Mouse (Mus musculus): ENCODE results near the gene Spint1. TPM values are rescaled to one million over a fixed set of nuclear protein-coding genes. Genes with fewer than 3 reads are reported as not detected.

The Spint1 gene
- total RNA-seq, 2 experiments from 2014 or later: 1.6 to 2.1 TPM

- DNase-seq (ENCODE audit: low spot score in 2 of 2): no peak
Measured at GRCm38 (mm10) chr2:119240819-119241186, 3.6 kb downstream of the Spint1 start.

GRCm38 (mm10) chr2:119242548-119242947 is 5.4 kb downstream of the Spint1 start:
- no peak for DNase-seq (ENCODE audit: low spot score in 2 of 2)

GRCm38 (mm10) chr2:119245246-119245645 is 8.1 kb downstream of the Spint1 start:
- DNase-seq (ENCODE audit: low spot score in 2 of 2): no peak

GRCm38 (mm10) chr2:119247904-119248303 is 10.7 kb downstream of the Spint1 start:
- DNase-seq (ENCODE audit: low spot score in 2 of 2): no peak

GRCm38 (mm10) chr2:119249592-119250061 is 12.5 kb downstream of the Spint1 start:
- DNase-seq (ENCODE audit: low spot score in 2 of 2): no peak

GRCm38 (mm10) chr2:119250377-119250776 is 13.2 kb downstream of the Spint1 start:
- DNase-seq (ENCODE audit: low spot score in 2 of 2): no peak

- DNase-seq (ENCODE audit: low spot score in 2 of 2): peak; percentile 90 to 93
Measured at GRCm38 (mm10) chr2:119250826-119251478, 13.8 kb downstream of the Spint1 start.

GRCm38 (mm10) chr2:119254976-119255375 is 17.8 kb downstream of the Spint1 start:
- no peak for DNase-seq (ENCODE audit: low spot score in 2 of 2)

- DNase-seq (ENCODE audit: low spot score in 2 of 2): no peak
Measured at GRCm38 (mm10) chr2:119260518-119260917, 23.4 kb downstream of the Spint1 start.

- no peak for DNase-seq (ENCODE audit: low spot score in 2 of 2)
Measured at GRCm38 (mm10) chr2:119261326-119261725, 24.2 kb downstream of the Spint1 start.

GRCm38 (mm10) chr2:119262978-119263377 is 25.8 kb downstream of the Spint1 start:
- DNase-seq (ENCODE audit: low spot score in 2 of 2): peak; percentile 56 to 72

- no peak for DNase-seq (ENCODE audit: low spot score in 2 of 2)
Measured at GRCm38 (mm10) chr2:119263813-119264212, 26.7 kb downstream of the Spint1 start.

GRCm38 (mm10) chr2:119270286-119270642 is 33.1 kb downstream of the Spint1 start:
- DNase-seq (ENCODE audit: low spot score in 2 of 2): no peak

- peak; percentile 32 to 46 for DNase-seq (ENCODE audit: low spot score in 2 of 2)
Measured at GRCm38 (mm10) chr2:119270643-119271331, 33.6 kb downstream of the Spint1 start, which contains the start of gene Rhov. Gene Rhov, minus strand, starts transcription at chr2:119271272.

GRCm38 (mm10) chr2:119274126-119274525 is 37.0 kb downstream of the Spint1 start:
- DNase-seq (ENCODE audit: low spot score in 2 of 2): no peak

- DNase-seq (ENCODE audit: low spot score in 2 of 2): no peak
Measured at GRCm38 (mm10) chr2:119276926-119277325, 39.8 kb downstream of the Spint1 start.

GRCm38 (mm10) chr2:119277810-119278209 is 40.6 kb downstream of the Spint1 start:
- no peak for DNase-seq (ENCODE audit: low spot score in 2 of 2)

- DNase-seq (ENCODE audit: low spot score in 2 of 2): no peak
Measured at GRCm38 (mm10) chr2:119281899-119282565, 44.9 kb downstream of the Spint1 start.

- DNase-seq (ENCODE audit: low spot score in 2 of 2): no peak
Measured at GRCm38 (mm10) chr2:119287372-119287771, 50.2 kb downstream of the Spint1 start.

- peak; percentile 97 to 98 for DNase-seq (ENCODE audit: low spot score in 2 of 2)
Measured at GRCm38 (mm10) chr2:119288270-119288882, 51.2 kb downstream of the Spint1 start, which contains the start of gene Vps18. Gene Vps18, plus strand, starts transcription at chr2:119288740.

- DNase-seq (ENCODE audit: low spot score in 2 of 2): no peak
Measured at GRCm38 (mm10) chr2:119289014-119289416, 51.9 kb downstream of the Spint1 start.

All from adrenal gland, adult 18-20 months (tissue).